24 mouse cellular contexts compared by ENCODE assay signal in the genomic region with DNA sequence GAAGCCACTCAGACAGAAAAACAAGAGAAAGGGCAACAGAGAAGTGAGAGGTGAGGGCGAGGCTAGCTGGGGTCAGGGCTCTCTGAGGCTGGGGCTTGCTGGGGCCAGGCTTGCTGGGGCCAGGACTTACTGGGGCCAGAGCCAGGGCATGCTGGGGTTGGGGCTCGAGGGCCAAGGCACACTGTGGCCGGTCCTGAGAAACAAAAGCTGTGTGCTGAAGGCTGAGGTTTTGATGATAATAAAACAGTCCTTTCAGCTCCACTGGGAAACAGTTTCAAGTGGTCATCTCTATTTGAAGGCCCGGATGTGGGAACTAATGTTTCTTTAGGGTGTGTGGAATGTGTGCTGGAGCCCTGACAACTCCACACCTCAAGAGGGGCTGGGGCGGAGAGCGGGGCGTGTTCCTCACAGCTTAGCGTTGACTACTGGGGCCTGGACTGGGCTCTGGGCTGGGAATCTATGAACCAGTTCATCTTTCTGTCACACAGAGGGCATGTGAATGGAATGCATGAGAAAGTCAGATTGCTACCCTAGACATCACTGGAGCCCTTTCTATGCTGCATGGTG.
DNase-seq lines count a peak whose midpoint lies in the region; ATAC-seq lines count a peak whose summit lies in the region.
"Had no signal": no experiment of that assay in that cellular context is flagged by ENCODE, and none has a peak within 500 bp of the region (broad histone marks: within the 10 kb centered on the region; RNA-seq: fewer than 3 reads in every experiment).

No protein-coding gene starts in this region.

- no peaks in the 10 kb centered on the region for H3K36me3 ChIP-seq in heart, embryonic 16.5 days (ENCODE audit: control insufficient read depth, insufficient read depth)
- H3K36me3 ChIP-seq in midbrain, embryonic 11.5 days (ENCODE audit: control insufficient read depth, insufficient read depth, low read length) = no peaks in the 10 kb centered on the region
- no peaks in the 10 kb centered on the region for H3K36me3 ChIP-seq in midbrain, embryonic 13.5 days
- no peaks in the 10 kb centered on the region for H3K36me3 ChIP-seq in lung, embryonic 16.5 days (ENCODE audit: control insufficient read depth, insufficient read depth, low read length)
- H3K36me3 ChIP-seq: embryonic facial prominence, embryonic 12.5 days; midbrain, embryonic 12.5 days; neural tube, embryonic 13.5 days had no signal

- no peak overlapping the region for H3K9ac ChIP-seq in heart, embryonic 16.5 days (ENCODE audit: low read length)
- no peak overlapping the region for H3K9ac ChIP-seq in midbrain, embryonic 11.5 days (ENCODE audit: low read length)
- H3K9ac ChIP-seq in midbrain, embryonic 13.5 days (replicated peaks) = no peak overlapping the region
- no peak overlapping the region for H3K9ac ChIP-seq in lung, embryonic 16.5 days (ENCODE audit: low read length)
- H3K9ac ChIP-seq: embryonic facial prominence, embryonic 12.5 days; forebrain, postnatal 0 days; midbrain, embryonic 12.5 days; neural tube, embryonic 13.5 days had no signal

- H3K27me3 ChIP-seq in heart, embryonic 16.5 days (ENCODE audit: control insufficient read depth, insufficient read depth, low read length) = no peaks in the 10 kb centered on the region
- no peaks in the 10 kb centered on the region for H3K27me3 ChIP-seq in midbrain, embryonic 11.5 days (ENCODE audit: control insufficient read depth, insufficient read depth, low read length)
- H3K27me3 ChIP-seq in midbrain, embryonic 13.5 days = no peaks in the 10 kb centered on the region
- no peaks in the 10 kb centered on the region for H3K27me3 ChIP-seq in lung, embryonic 16.5 days (ENCODE audit: control insufficient read depth, insufficient read depth, low read depth, low read length)
- H3K27me3 ChIP-seq: embryonic facial prominence, embryonic 12.5 days; midbrain, embryonic 12.5 days; neural tube, embryonic 13.5 days had no signal

- ATAC-seq in heart, embryonic 16.5 days (replicated peaks; ENCODE audit: extremely low read depth, insufficient read depth, low FRiP score) = 0 out of 2 replicates have a peak, but pooled peaks have one; percentile 41
- no peak for ATAC-seq in midbrain, embryonic 11.5 days (ENCODE audit: low FRiP score)
- ATAC-seq in midbrain, embryonic 13.5 days = no peak
- peak; percentile 94 for ATAC-seq in lung, embryonic 16.5 days (ENCODE audit: low read depth)
- ATAC-seq: forebrain, postnatal 0 days; hindbrain, postnatal 0 days had no signal

- 35% methylated on average over 8 of the region's 8 CpGs for WGBS in heart, embryonic 16.5 days
- WGBS in midbrain, embryonic 11.5 days = 82% methylated on average over 8 of the region's 8 CpGs
- 74% methylated on average over 8 of the region's 8 CpGs for WGBS in midbrain, embryonic 13.5 days
- 53% methylated on average over 8 of the region's 8 CpGs for WGBS in lung, embryonic 16.5 days

- H3K4me3 ChIP-seq in heart, embryonic 16.5 days (ENCODE audit: low read length) = no peak overlapping the region
- no peak overlapping the region for H3K4me3 ChIP-seq in midbrain, embryonic 11.5 days (ENCODE audit: low read depth, low read length)
- H3K4me3 ChIP-seq in midbrain, embryonic 13.5 days (replicated peaks) = no peak overlapping the region
- H3K4me3 ChIP-seq in lung, embryonic 16.5 days (ENCODE audit: low read length) = no peak overlapping the region
- H3K4me3 ChIP-seq: embryonic facial prominence, embryonic 12.5 days; erythroblast, embryonic 14.5 days; left cerebral cortex, adult 2 months; midbrain, embryonic 12.5 days; neural tube, embryonic 13.5 days had no signal

- no peak for DNase-seq in heart, adult 9 months (ENCODE audit: low spot score in 2 of 2)
- DNase-seq in midbrain, embryonic 11.5 days (ENCODE audit: low spot score, missing footprints) = peak; percentile 23
- no peak for DNase-seq in right cerebral cortex, adult 18-20 months
- no peak for DNase-seq in urinary bladder, adult 18-20 months (ENCODE audit: low spot score in 2 of 2)
- DNase-seq: cerebellum, postnatal 36 days; forebrain, postnatal 0 days; heart, postnatal 4 days; kidney, adult 2 months; kidney, postnatal 36 days; layer of hippocampus, adult 9-11 months; left cerebral cortex, postnatal 4 days; spleen, adult 18-20 months; thymus, postnatal 25 days had no signal

- no peak overlapping the region for H3K4me2 ChIP-seq in heart, embryonic 16.5 days (ENCODE audit: low read depth, low read length)
- H3K4me2 ChIP-seq in midbrain, embryonic 11.5 days = no peak overlapping the region
- no peak overlapping the region for H3K4me2 ChIP-seq in midbrain, embryonic 13.5 days (replicated peaks)
- H3K4me2 ChIP-seq in lung, embryonic 16.5 days (ENCODE audit: low read depth, low read length) = no peak overlapping the region
- H3K4me2 ChIP-seq: embryonic facial prominence, embryonic 12.5 days; liver, embryonic 11.5 days; midbrain, embryonic 12.5 days; neural tube, embryonic 13.5 days had no signal

- peak overlapping the region; percentile 55 for H3K27ac ChIP-seq in heart, embryonic 16.5 days (ENCODE audit: low read length)
- H3K27ac ChIP-seq in midbrain, embryonic 11.5 days (ENCODE audit: low read depth, low read length) = no peak overlapping the region
- H3K27ac ChIP-seq in midbrain, embryonic 13.5 days = no peak overlapping the region
- peak overlapping the region; percentile 95 for H3K27ac ChIP-seq in lung, embryonic 16.5 days (ENCODE audit: low read length)
- H3K27ac ChIP-seq: embryonic facial prominence, embryonic 12.5 days; hindbrain, postnatal 0 days; left cerebral cortex, adult 2 months; macrophage; midbrain, embryonic 12.5 days; neural tube, embryonic 13.5 days had no signal

- 0 out of 2 replicates have a peak, but pooled peaks cover 4% of the 10 kb centered on the region for H3K4me1 ChIP-seq in heart, embryonic 16.5 days (ENCODE audit: control insufficient read depth, insufficient read depth, low read length)
- no peaks in the 10 kb centered on the region for H3K4me1 ChIP-seq in midbrain, embryonic 11.5 days (ENCODE audit: control insufficient read depth, insufficient read depth, low read length)
- peaks cover 12% of the 10 kb centered on the region for H3K4me1 ChIP-seq in midbrain, embryonic 13.5 days (replicated peaks)
- H3K4me1 ChIP-seq in lung, embryonic 16.5 days (replicated peaks; ENCODE audit: control insufficient read depth, insufficient read depth, low read length) = peaks cover 8% of the 10 kb centered on the region
- H3K4me1 ChIP-seq: embryonic facial prominence, embryonic 12.5 days; midbrain, embryonic 12.5 days had no signal

- H3K9me3 ChIP-seq in heart, embryonic 16.5 days (replicated peaks; ENCODE audit: control insufficient read depth, low read length) = no peaks in the 10 kb centered on the region
- H3K9me3 ChIP-seq in midbrain, embryonic 11.5 days (ENCODE audit: control insufficient read depth, low read length) = no peaks in the 10 kb centered on the region
- no peaks in the 10 kb centered on the region for H3K9me3 ChIP-seq in midbrain, embryonic 13.5 days
- H3K9me3 ChIP-seq in lung, embryonic 16.5 days (ENCODE audit: control insufficient read depth, low read length) = no peaks in the 10 kb centered on the region
- H3K9me3 ChIP-seq: embryonic facial prominence, embryonic 12.5 days; midbrain, embryonic 12.5 days; neural tube, embryonic 13.5 days had no signal

Comparison
In these comparisons a context has a peak if more than half of its experiments do, and no peak if none do; other contexts are left out.
1. ATAC-seq: peak in heart, embryonic 16.5 days (single experiment) and lung, embryonic 16.5 days (single experiment); none in midbrain, embryonic 11.5 days (single experiment) and midbrain, embryonic 13.5 days (single experiment).
2. H3K27ac ChIP-seq: peak in heart, embryonic 16.5 days (single experiment) and lung, embryonic 16.5 days (single experiment); none in midbrain, embryonic 11.5 days (single experiment) and midbrain, embryonic 13.5 days (single experiment).